ENCODE assay signal across 8 mouse cellular contexts in the genomic region with DNA sequence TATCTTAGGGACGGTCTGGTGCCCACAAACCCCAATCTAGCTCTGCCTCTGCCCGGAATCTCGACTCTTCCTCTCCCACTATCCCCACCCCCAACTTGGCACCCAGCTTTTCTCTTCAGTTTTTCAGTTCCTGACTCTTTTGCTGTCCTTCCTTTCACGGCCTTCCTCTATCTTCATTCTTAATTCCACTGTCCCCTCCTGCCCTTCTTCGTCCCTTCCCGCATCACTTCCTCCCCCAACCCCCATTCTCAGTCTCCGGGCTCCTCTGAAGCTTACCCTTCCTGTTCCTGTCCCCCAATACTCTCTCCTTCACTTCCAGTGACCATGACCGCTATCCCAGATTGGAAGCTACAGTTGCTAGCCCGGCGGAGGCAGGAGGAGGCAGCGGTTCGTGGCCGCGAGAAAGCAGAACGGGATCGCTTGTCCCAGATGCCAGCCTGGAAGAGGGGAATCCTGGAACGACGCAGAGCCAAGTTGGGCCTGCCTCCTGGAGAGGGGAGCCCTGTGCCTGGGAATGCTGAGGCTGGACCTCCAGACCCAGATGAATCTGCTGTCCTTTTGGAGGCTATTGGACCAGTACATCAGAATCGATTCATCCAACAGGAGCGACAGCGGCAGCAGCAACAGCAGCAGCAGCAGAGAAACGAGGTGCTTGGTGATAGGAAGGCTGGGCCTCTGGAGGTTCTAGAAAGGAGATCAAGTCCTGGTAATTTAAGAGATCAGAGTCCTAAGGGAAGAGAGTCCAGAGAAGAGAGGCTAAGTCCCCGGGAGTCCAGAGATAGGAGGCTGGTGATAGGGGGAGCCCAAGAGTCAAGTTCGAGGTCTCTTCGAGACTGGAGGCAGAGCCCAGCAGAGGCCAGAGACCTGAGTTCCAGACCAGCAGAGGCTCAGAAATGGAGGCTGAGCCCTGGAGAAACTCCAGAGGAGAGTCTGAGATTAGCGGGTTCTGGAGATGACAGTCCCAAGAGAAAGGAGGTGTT. TPM values are rescaled to one million over a fixed set of nuclear protein-coding genes. Genes with fewer than 3 reads are reported as not detected.
A peak's percentile ranks its signal among the peaks of the same experiment; 100 is the strongest.
DNase-seq lines count a peak whose midpoint lies in the region; ATAC-seq lines count a peak whose summit lies in the region.

No protein-coding gene starts in this region.

- peak overlapping the region; percentile 94 to 97 for H3K27ac ChIP-seq in heart, embryonic 14.5 days (replicated peaks in 1 of 2; ENCODE audit: control insufficient read depth in 1 of 2, insufficient read depth in 1 of 2, low read depth in 2 of 2, low read length in 2 of 2)
- peak overlapping the region; percentile 99 for H3K27ac ChIP-seq in midbrain, embryonic 10.5 days (replicated peaks)
- H3K27ac ChIP-seq in stomach, embryonic 15.5 days = peak overlapping the region; percentile 98

- H3K9me3 ChIP-seq in heart, embryonic 14.5 days (ENCODE audit: control insufficient read depth, low read length) = peaks cover 3% of the 10 kb centered on the region; the same call in 1 of the 2 replicates
- peaks cover 11% of the 10 kb centered on the region for H3K9me3 ChIP-seq in midbrain, embryonic 10.5 days (replicated peaks)
- H3K9me3 ChIP-seq in stomach, embryonic 15.5 days = no peaks in the 10 kb centered on the region

- H3K9ac ChIP-seq in heart, embryonic 14.5 days (ENCODE audit: low read length) = peak overlapping the region; percentile 88
- peak overlapping the region; percentile 68 for H3K9ac ChIP-seq in stomach, embryonic 15.5 days

- peak overlapping the region; percentile 52 to 78 for H3K4me3 ChIP-seq in heart, embryonic 14.5 days (ENCODE audit: control insufficient read depth in 1 of 2, insufficient read depth in 1 of 2, low read depth in 1 of 2, low read length in 2 of 2)
- peak overlapping the region; percentile 82 for H3K4me3 ChIP-seq in midbrain, embryonic 10.5 days
- H3K4me3 ChIP-seq in stomach, embryonic 15.5 days (replicated peaks) = peak overlapping the region; percentile 57

- peak; percentile 97 for DNase-seq in heart, adult 11 months
- no peak for DNase-seq in heart, postnatal 25 days (ENCODE audit: low spot score)
- peak; percentile 35 for DNase-seq in c-Kit-positive CD71-positive TER-119-negative erythroid progenitor cells, embryonic 14.5 days (ENCODE audit: low read depth)
- peak; percentile 44 to 64 for DNase-seq in kidney, postnatal 4 days
- peak; percentile 46 for DNase-seq in midbrain, embryonic 10.5 days (ENCODE audit: low spot score)
- no peak for DNase-seq in layer of hippocampus, adult 9-10 months (ENCODE audit: low spot score)

- 11% methylated on average over 26 of the region's 26 CpGs for WGBS in heart, embryonic 14.5 days
- 13% methylated on average over 26 of the region's 26 CpGs for WGBS in midbrain, embryonic 10.5 days
- WGBS in stomach, embryonic 15.5 days = 12% methylated on average over 26 of the region's 26 CpGs

- peaks cover 17% of the 10 kb centered on the region; the same call in 1 of the 2 replicates for H3K36me3 ChIP-seq in heart, embryonic 14.5 days (ENCODE audit: control insufficient read depth, insufficient read depth, low read length)
- peaks cover 57% of the 10 kb centered on the region for H3K36me3 ChIP-seq in midbrain, embryonic 10.5 days
- no peaks in the 10 kb centered on the region for H3K36me3 ChIP-seq in stomach, embryonic 15.5 days

- H3K4me2 ChIP-seq in heart, embryonic 14.5 days (ENCODE audit: low read length) = peak overlapping the region; percentile 92
- peak overlapping the region; percentile 93 for H3K4me2 ChIP-seq in stomach, embryonic 15.5 days

- no peak for ATAC-seq in heart, embryonic 14.5 days (ENCODE audit: insufficient number of reproducible peaks, insufficient read depth, low FRiP score, low read depth)
- ATAC-seq in stomach, embryonic 15.5 days (ENCODE audit: insufficient read depth, low FRiP score, low read depth) = no peak

- intact Hi-C loops in heart, postnatal 25 days (cut with DNase I) = no loop called here

- no peaks in the 10 kb centered on the region for H3K27me3 ChIP-seq in heart, embryonic 14.5 days (ENCODE audit: control insufficient read depth, insufficient read depth, low read length)
- no peaks in the 10 kb centered on the region for H3K27me3 ChIP-seq in midbrain, embryonic 10.5 days (ENCODE audit: low read depth, poor library complexity, severe bottlenecking)
- no peaks in the 10 kb centered on the region for H3K27me3 ChIP-seq in stomach, embryonic 15.5 days (replicated peaks)

- H3K4me1 ChIP-seq in heart, embryonic 14.5 days (ENCODE audit: control insufficient read depth in 2 of 2, insufficient read depth in 2 of 2, low read length in 2 of 2) = peaks cover 21 to 48% of the 10 kb centered on the region in 2 experiments
- H3K4me1 ChIP-seq in midbrain, embryonic 10.5 days = peaks cover 78% of the 10 kb centered on the region
- peaks cover 42% of the 10 kb centered on the region for H3K4me1 ChIP-seq in stomach, embryonic 15.5 days

RNA-seq across cellular contexts. Expression of gene Ppp1r18, which starts 1.8 kb away (rescaled TPM):
- 10 to 100 TPM; 11.9 to 16.6 TPM for total RNA-seq in heart, postnatal 25 days (2021)
- polyA plus RNA-seq in heart, embryonic 14.5 days (2014; fragmentation: Nextera tagmentation; extraction: Ambion mirVana) = 17.3 and 19.4 TPM in 2 replicates
- polyA plus RNA-seq in midbrain, embryonic 10.5 days (2016; fragmentation: Nextera tagmentation; extraction: Ambion mirVana) = 21.8 and 27.6 TPM in 2 replicates
- 17.0 and 18.6 TPM in 2 replicates for polyA plus RNA-seq in stomach, embryonic 15.5 days (2015; fragmentation: Nextera tagmentation; extraction: Ambion mirVana)

RNA-seq across cellular contexts. Expression of gene Nrm, which starts 6.1 kb away (rescaled TPM):
- 1 to 10 TPM; 2.3 to 2.8 TPM for total RNA-seq in heart, postnatal 25 days (2021)
- polyA plus RNA-seq in heart, embryonic 14.5 days (2014; fragmentation: Nextera tagmentation; extraction: Ambion mirVana) = 44.0 and 44.9 TPM in 2 replicates
- polyA plus RNA-seq in midbrain, embryonic 10.5 days (2016; fragmentation: Nextera tagmentation; extraction: Ambion mirVana) = 80.0 and 84.5 TPM in 2 replicates
- polyA plus RNA-seq in stomach, embryonic 15.5 days (2015; fragmentation: Nextera tagmentation; extraction: Ambion mirVana) = 54.0 and 54.7 TPM in 2 replicates

RNA-seq across cellular contexts. Expression of gene Dhx16, which starts 12.4 kb away (rescaled TPM):
- 10 to 100 TPM; 19.2 to 20.1 TPM for total RNA-seq in heart, postnatal 25 days (2021)
- polyA plus RNA-seq in heart, embryonic 14.5 days (2014; fragmentation: Nextera tagmentation; extraction: Ambion mirVana) = 18.6 and 22.0 TPM in 2 replicates
- 51.6 and 54.3 TPM in 2 replicates for polyA plus RNA-seq in midbrain, embryonic 10.5 days (2016; fragmentation: Nextera tagmentation; extraction: Ambion mirVana)
- polyA plus RNA-seq in stomach, embryonic 15.5 days (2015; fragmentation: Nextera tagmentation; extraction: Ambion mirVana) = 37.8 and 41.4 TPM in 2 replicates

RNA-seq across cellular contexts. Expression of gene Mdc1, which starts 25.9 kb away (rescaled TPM):
- total RNA-seq in heart, postnatal 25 days (2021) = 10 to 100 TPM; 11.8 to 14.6 TPM
- polyA plus RNA-seq in heart, embryonic 14.5 days (2014; fragmentation: Nextera tagmentation; extraction: Ambion mirVana) = 15.3 and 16.1 TPM in 2 replicates
- 21.1 and 21.7 TPM in 2 replicates for polyA plus RNA-seq in midbrain, embryonic 10.5 days (2016; fragmentation: Nextera tagmentation; extraction: Ambion mirVana)
- 15.2 and 19.7 TPM in 2 replicates for polyA plus RNA-seq in stomach, embryonic 15.5 days (2015; fragmentation: Nextera tagmentation; extraction: Ambion mirVana)

RNA-seq across cellular contexts. Expression of gene Tubb5, which starts 29.1 kb away (rescaled TPM):
- total RNA-seq in heart, postnatal 25 days (2021) = 100 to 1,000 TPM; 102 to 103 TPM
- 673 and 698 TPM in 2 replicates for polyA plus RNA-seq in heart, embryonic 14.5 days (2014; fragmentation: Nextera tagmentation; extraction: Ambion mirVana)
- polyA plus RNA-seq in midbrain, embryonic 10.5 days (2016; fragmentation: Nextera tagmentation; extraction: Ambion mirVana) = 1,574 and 1,617 TPM in 2 replicates
- polyA plus RNA-seq in stomach, embryonic 15.5 days (2015; fragmentation: Nextera tagmentation; extraction: Ambion mirVana) = 762 and 772 TPM in 2 replicates

Comparison
In these comparisons a context has a peak if more than half of its experiments do, and no peak if none do; other contexts are left out.
1. DNase-seq: peak in heart, adult 11 months (single experiment), c-Kit-positive CD71-positive TER-119-negative erythroid progenitor cells, embryonic 14.5 days (single experiment), kidney, postnatal 4 days (2 of 2) and midbrain, embryonic 10.5 days (single experiment); none in heart, postnatal 25 days (single experiment) and layer of hippocampus, adult 9-10 months (single experiment).
2. Peak in every context shown above with its lines, with median percentiles within 50 percentile points of each other: H3K27ac ChIP-seq and H3K4me3 ChIP-seq.